Mouse (Mus musculus) heart, embryonic 14.5 days (tissue): ENCODE measurements around the gene Smtnl2. TPM values are rescaled to one million over a fixed set of nuclear protein-coding genes. Genes with fewer than 3 reads are reported as not detected.

Source experiments
- ATAC-seq: fragments of 200-750 bp; cut with Nextera tagmentation; 2 replicates; pipeline ENCODE4 v1.8.0; 2017; ENCODE audit warnings: low read depth, moderate TSS enrichment; ENCODE audit not compliant: insufficient number of reproducible peaks, insufficient read depth, low FRiP score
- H3K27ac ChIP-seq, 2 experiments: fragments of 200-500 bp in 1 of 2; fragments of 300-500 bp in 1 of 2; sonication (generic) in 1 of 2; replicated peaks in 1 of 2; 2 replicates each; pipeline ENCODE4 v1.5.1; 2012 to 2014; ENCODE audit warnings: low read depth in 2 of 2, low read length in 2 of 2, control low read depth in 1 of 2, mild to moderate bottlenecking in 1 of 2, mixed read lengths in 1 of 2; ENCODE audit not compliant: control insufficient read depth in 1 of 2, insufficient read depth in 1 of 2
- H3K27me3 ChIP-seq: fragments of 300-500 bp; sonication (generic); 2 replicates; pipeline ENCODE4 v1.6.1; 2014; ENCODE audit warnings: mild to moderate bottlenecking, low read length, control low read depth; ENCODE audit not compliant: control insufficient read depth, insufficient read depth
- H3K36me3 ChIP-seq: fragments of 300-500 bp; sonication (generic); 2 replicates; pipeline ENCODE4 v1.6.1; 2014; ENCODE audit warnings: mild to moderate bottlenecking, control low read depth, low read length, mixed read lengths; ENCODE audit not compliant: control insufficient read depth, insufficient read depth
- H3K4me1 ChIP-seq, 2 experiments: fragments of 200-500 bp in 1 of 2; fragments of 300-500 bp in 1 of 2; sonication (generic) in 1 of 2; 2 replicates each; pipeline ENCODE4 v1.6.1; 2012 to 2014; ENCODE audit warnings: low read length in 2 of 2, control low read depth in 1 of 2, mixed read lengths in 1 of 2; ENCODE audit not compliant: control insufficient read depth in 2 of 2, insufficient read depth in 2 of 2
- H3K4me2 ChIP-seq: fragments of 300-500 bp; sonication (generic); 2 replicates; pipeline ENCODE4 v1.6.1; 2014; ENCODE audit warnings: mild to moderate bottlenecking, low read length
- H3K4me3 ChIP-seq, 2 experiments: fragments of 200-500 bp in 1 of 2; fragments of 300-500 bp in 1 of 2; sonication (generic) in 1 of 2; 2 replicates each; pipeline ENCODE4 v1.5.1; 2012 to 2014; ENCODE audit warnings: low read length in 2 of 2, mild to moderate bottlenecking in 2 of 2, control low read depth in 1 of 2, low read depth in 1 of 2, moderate library complexity in 1 of 2; ENCODE audit not compliant: control insufficient read depth in 1 of 2, insufficient read depth in 1 of 2
- H3K9ac ChIP-seq: fragments of 300-500 bp; sonication (generic); 2 replicates; pipeline ENCODE4 v1.6.1; 2014; ENCODE audit warnings: mild to moderate bottlenecking, low read length
- H3K9me3 ChIP-seq: fragments of 300-500 bp; sonication (generic); 2 replicates; pipeline ENCODE4 v1.6.1; 2016; ENCODE audit warnings: low read length, control low read depth; ENCODE audit not compliant: control insufficient read depth
- WGBS: fragments of 180-500 bp; shearing (Covaris S2); extraction: QIAGEN DNeasy Blood & Tissue Kit; methylation state at CpG from one replicate; pipeline ENCODE4 v1.1.7; 2014; 5-methylcytosine and 5-hydroxymethylcytosine counted together
- polyA plus RNA-seq: library from polyadenylated mRNA; unstranded; fragments of >200 nt; fragmentation: Nextera tagmentation; extraction: Ambion mirVana; gene quantifications from 2 replicates; pipeline ENCODE4 v1.2.1, GENCODE M21; 2014

Smtnl2 gene
- polyA plus RNA-seq, 1 experiment from 2014 or later = 122 TPM

GRCm38 (mm10) chr11:72397072-72397471 is 14.4 kb downstream of the Smtnl2 start:
- WGBS = 17% methylated on average over 10 of the region's 10 CpGs
- peak overlapping the region; percentile 31; the same call in 1 of the 2 replicates for H3K9ac ChIP-seq
- no peaks in the 10 kb centered on the region for H3K9me3 ChIP-seq
- no peak overlapping the region for H3K4me3 ChIP-seq
- peaks cover 42 to 65% of the 10 kb centered on the region in 2 experiments for H3K4me1 ChIP-seq
- peak overlapping the region; percentile 35 for H3K4me2 ChIP-seq
- H3K27ac ChIP-seq = peak overlapping the region; percentile 81 to 90
- H3K36me3 ChIP-seq = peaks cover 89% of the 10 kb centered on the region
- peak; percentile 49 for ATAC-seq
- H3K27me3 ChIP-seq = no peaks in the 10 kb centered on the region

GRCm38 (mm10) chr11:72396621-72397020 is 14.9 kb downstream of the Smtnl2 start:
- 40% methylated on average over 7 of the region's 7 CpGs for WGBS

GRCm38 (mm10) chr11:72395652-72396051 is 15.9 kb downstream of the Smtnl2 start:
- Histone ChIP-seq H3K4me1 (peaks cover 39 to 58% of the 10 kb centered on the region in 2 experiments), H3K36me3 (peaks cover 89% of the 10 kb centered on the region), H3K4me3 (no peak overlapping the region), H3K9ac (no peak overlapping the region), H3K9me3 (no peaks in the 10 kb centered on the region), H3K4me2 (no peak overlapping the region), H3K27me3 (no peaks in the 10 kb centered on the region), H3K27ac (peak overlapping the region; percentile 81 to 90)
- 27% methylated on average over 6 of the region's 6 CpGs for WGBS
- no peak; the same call in 1 of the 2 replicates for ATAC-seq

More at GRCm38 (mm10) chr11:72396621-72397020, 14.9 kb downstream of the Smtnl2 start:
- Histone ChIP-seq H3K27ac (peak overlapping the region; percentile 81 to 90), H3K4me2 (peak overlapping the region; percentile 35), H3K36me3 (peaks cover 89% of the 10 kb centered on the region), H3K9me3 (no peaks in the 10 kb centered on the region), H3K4me3 (no peak overlapping the region), H3K9ac (peak overlapping the region; percentile 21; the same call in 1 of the 2 replicates), H3K4me1 (peaks cover 39 to 61% of the 10 kb centered on the region in 2 experiments), H3K27me3 (no peaks in the 10 kb centered on the region)
- ATAC-seq = peak; percentile 60

GRCm38 (mm10) chr11:72394694-72395093 is 16.8 kb downstream of the Smtnl2 start:
- H3K9me3 ChIP-seq = no peaks in the 10 kb centered on the region
- no peaks in the 10 kb centered on the region for H3K27me3 ChIP-seq
- no peak for ATAC-seq
- peak overlapping the region in 1 of 2 experiments; percentile 1; a peak in 1 of 4 replicates for H3K27ac ChIP-seq
- peak overlapping the region; percentile 19; the same call in 1 of the 2 replicates for H3K9ac ChIP-seq
- H3K4me2 ChIP-seq = no peak overlapping the region
- 60% methylated on average over 2 of the region's 2 CpGs for WGBS
- H3K4me3 ChIP-seq = no peak overlapping the region
- peaks cover 39 to 58% of the 10 kb centered on the region in 2 experiments for H3K4me1 ChIP-seq
- peaks cover 89% of the 10 kb centered on the region for H3K36me3 ChIP-seq

GRCm38 (mm10) chr11:72393669-72394068 is 17.8 kb downstream of the Smtnl2 start:
- peaks cover 37 to 53% of the 10 kb centered on the region in 2 experiments for H3K4me1 ChIP-seq

GRCm38 (mm10) chr11:72393243-72393642 is 18.3 kb downstream of the Smtnl2 start:
- Histone ChIP-seq H3K27ac (peak overlapping the region in 1 of 2 experiments; percentile 33; a peak in 2 of 4 replicates), H3K27me3 (no peaks in the 10 kb centered on the region), H3K4me3 (no peak overlapping the region), H3K36me3 (peaks cover 89% of the 10 kb centered on the region), H3K9ac (no peak overlapping the region), H3K9me3 (no peaks in the 10 kb centered on the region), H3K4me1 (peaks cover 37 to 50% of the 10 kb centered on the region in 2 experiments), H3K4me2 (no peak overlapping the region)
- 87% methylated on average over 3 of the region's 3 CpGs for WGBS
- ATAC-seq = no peak

More at GRCm38 (mm10) chr11:72393669-72394068, 17.8 kb downstream of the Smtnl2 start:
- no peak for ATAC-seq
- H3K27ac ChIP-seq = peak overlapping the region in 1 of 2 experiments; percentile 33; a peak in 2 of 4 replicates
- no peak overlapping the region for H3K4me2 ChIP-seq
- H3K4me3 ChIP-seq = no peak overlapping the region
- no peak overlapping the region; the same call in 1 of the 2 replicates for H3K9ac ChIP-seq
- 56% methylated on average over 5 of the region's 5 CpGs for WGBS
- no peaks in the 10 kb centered on the region for H3K27me3 ChIP-seq
- no peaks in the 10 kb centered on the region for H3K9me3 ChIP-seq
- peaks cover 89% of the 10 kb centered on the region for H3K36me3 ChIP-seq

GRCm38 (mm10) chr11:72391181-72391580 is 20.3 kb downstream of the Smtnl2 start:
- Histone ChIP-seq H3K27me3 (no peaks in the 10 kb centered on the region), H3K4me2 (no peak overlapping the region), H3K9ac (no peak overlapping the region), H3K4me3 (no peak overlapping the region), H3K36me3 (peaks cover 84% of the 10 kb centered on the region), H3K27ac (no peak overlapping the region), H3K9me3 (no peaks in the 10 kb centered on the region), H3K4me1 (peaks cover 18 to 30% of the 10 kb centered on the region in 2 experiments)
- ATAC-seq = no peak
- WGBS = 86% methylated on average over 13 of the region's 13 CpGs
